Mouse (Mus musculus) lung, adult 2 months (tissue): ENCODE measurements around the gene Gm20696. TPM values are rescaled to one million over a fixed set of nuclear protein-coding genes. Genes with fewer than 3 reads are reported as not detected.

ENCODE experiments used
- DNase-seq: peaks from one replicate; pipeline ENCODE4 v3.0.0; 2022
- H3K4me1 ChIP-seq: fragments of 200-500 bp; 2 replicates; pipeline ENCODE4 v1.6.1; 2011; ENCODE audit warnings: low read length; ENCODE audit not compliant: control insufficient read depth, insufficient read depth
- H3K4me3 ChIP-seq: fragments of 200-500 bp; replicated peaks from 2 replicates; pipeline ENCODE3; 2011; ENCODE audit warnings: low read depth, mild to moderate bottlenecking, control low read depth, low read length; ENCODE audit errors: extremely low read depth
- CTCF ChIP-seq: fragments of 200-500 bp; IDR thresholded peaks from 2 replicates; pipeline ENCODE4 v1.5.1; 2011; ENCODE audit warnings: mild to moderate bottlenecking, low read length, control low read depth; ENCODE audit not compliant: insufficient read depth
- POLR2A ChIP-seq: fragments of 200-500 bp; IDR thresholded peaks from 2 replicates; pipeline ENCODE4 v1.6.1; 2011; ENCODE audit warnings: low read depth, mild to moderate bottlenecking, control low read depth, low read length, borderline replicate concordance; ENCODE audit errors: extremely low read depth
- WGBS: fragments of 180-500 bp; shearing (Covaris S2); methylation state at CpG from one replicate; pipeline ENCODE4 v1.1.7; 2018; 5-methylcytosine and 5-hydroxymethylcytosine counted together
- polyA plus RNA-seq: library from polyadenylated mRNA; depleted of rRNA; stranded (reverse); fragments of >200 nt; gene quantifications from 2 replicates; pipeline ENCODE4 v1.2.3, GENCODE M21; 2012

Gm20696 gene
- polyA plus RNA-seq, 1 experiment = 1.4 TPM

- DNase-seq = no peak
- H3K4me3 ChIP-seq = no peak overlapping the region
- H3K4me1 ChIP-seq = peaks cover 2% of the 10 kb centered on the region
- TF ChIP-seq POLR2A = no peak
- no peak for TF ChIP-seq CTCF
- WGBS = 63% methylated on average over 3 of the region's 3 CpGs
Observed at GRCm38 (mm10) chr6:99369156-99369555, 297.4 kb downstream of the Gm20696 start.

DNA sequence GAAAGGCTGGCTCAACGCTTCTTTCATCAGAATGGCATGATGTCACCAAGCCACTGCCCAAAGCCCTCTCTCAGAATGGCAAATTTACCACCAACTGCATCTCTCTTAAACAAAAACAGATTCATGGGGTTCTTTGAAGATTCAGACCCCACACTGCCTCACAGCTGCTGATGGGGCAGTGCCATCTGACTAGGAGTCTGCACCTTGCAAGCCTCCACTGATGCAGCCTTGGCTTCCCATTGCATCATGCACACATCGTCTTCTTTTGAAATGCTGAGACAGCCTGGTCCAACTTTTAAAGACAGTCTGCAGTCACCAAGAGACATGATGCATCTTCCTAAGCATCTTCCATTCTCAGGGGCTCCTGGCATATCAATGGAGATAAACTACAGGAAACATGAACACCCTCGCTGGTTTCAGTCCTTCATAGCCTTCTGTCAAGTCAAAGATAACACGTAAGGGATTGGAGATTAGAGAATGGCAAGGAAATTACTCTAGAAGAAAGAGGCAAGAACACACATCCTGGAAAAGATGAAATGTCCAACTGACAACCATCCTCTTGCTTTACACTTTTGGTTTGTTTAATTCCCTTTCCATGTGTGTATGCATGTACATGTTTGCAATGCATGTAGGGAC lies 298.4 kb downstream of the Gm20696 start:
- no peak overlapping the region for H3K4me3 ChIP-seq
- no peaks in the 10 kb centered on the region; the same call in 1 of the 2 replicates for H3K4me1 ChIP-seq
- 74% methylated on average over 4 of the region's 4 CpGs for WGBS
- no peak for DNase-seq
- TF ChIP-seq CTCF = no peak
- TF ChIP-seq POLR2A = no peak

DNA sequence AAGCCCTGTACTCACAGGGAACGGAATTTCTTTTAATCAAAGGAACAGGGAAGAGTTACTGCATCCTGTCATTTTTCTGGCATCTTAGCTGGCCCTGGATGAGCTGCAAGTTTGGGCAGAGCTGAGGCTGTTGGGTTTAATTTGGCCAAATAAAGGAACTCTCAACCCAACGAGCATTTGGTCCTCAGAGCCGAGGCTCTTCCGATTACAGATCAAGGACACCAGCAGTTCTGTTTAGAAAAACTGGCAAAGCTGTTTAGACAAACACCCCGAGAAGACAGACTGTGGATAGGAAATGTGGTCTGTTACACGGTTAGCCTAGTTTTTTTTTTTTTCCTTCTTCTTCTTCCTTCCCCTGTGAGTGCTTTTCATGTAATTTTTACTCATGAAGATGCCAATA lies 302.1 kb downstream of the Gm20696 start:
- Histone ChIP-seq H3K4me3 (no peak overlapping the region), H3K4me1 (peaks cover 8% of the 10 kb centered on the region)
- no peak for TF ChIP-seq POLR2A
- TF ChIP-seq CTCF = no peak
- DNase-seq = no peak
- WGBS = 21% methylated on average over 6 of the region's 6 CpGs

DNA sequence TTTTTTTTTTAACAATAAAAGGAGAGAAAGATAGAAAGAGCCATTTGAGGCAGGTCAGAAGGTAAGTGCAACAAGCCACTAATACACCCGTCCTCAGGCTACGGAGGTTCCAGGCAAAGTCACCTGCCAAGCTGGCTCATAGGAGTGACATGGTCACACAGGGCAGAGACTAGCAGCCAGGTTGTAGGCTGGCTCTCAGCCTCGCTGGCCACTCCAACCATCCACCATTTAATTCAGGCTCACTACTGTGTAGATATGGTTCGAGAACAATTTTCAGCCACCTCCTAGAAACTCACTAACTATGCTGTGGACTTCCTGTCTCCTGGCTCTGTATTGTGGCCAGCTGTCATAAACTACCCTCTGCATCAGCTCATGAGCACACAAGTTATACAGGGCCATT lies 306.0 kb downstream of the Gm20696 start:
- WGBS = 69% methylated on average over 4 of the region's 4 CpGs
- DNase-seq = no peak
- TF ChIP-seq CTCF = no peak
- no peak for TF ChIP-seq POLR2A
- Histone ChIP-seq H3K4me3 (no peak overlapping the region), H3K4me1 (peaks cover 18% of the 10 kb centered on the region)

GRCm38 (mm10) chr6:99359765-99360499 lies 306.7 kb downstream of the Gm20696 start:
- 35% methylated on average over 6 of the region's 6 CpGs for WGBS
- no peak for TF ChIP-seq POLR2A
- no peak for TF ChIP-seq CTCF
- no peak for DNase-seq

GRCm38 (mm10) chr6:99359036-99359698 lies 307.4 kb downstream of the Gm20696 start:
- no peak for DNase-seq
- peaks cover 18% of the 10 kb centered on the region for H3K4me1 ChIP-seq
- no peak for TF ChIP-seq CTCF
- no peak for TF ChIP-seq POLR2A
- no peak overlapping the region for H3K4me3 ChIP-seq
- 48% methylated on average over 9 of the region's 9 CpGs for WGBS

More at GRCm38 (mm10) chr6:99359765-99360499, 306.7 kb downstream of the Gm20696 start:
- H3K4me3 ChIP-seq = no peak overlapping the region
- peaks cover 18% of the 10 kb centered on the region for H3K4me1 ChIP-seq

- Histone ChIP-seq H3K4me3 (no peak overlapping the region), H3K4me1 (peaks cover 18% of the 10 kb centered on the region)
- DNase-seq = no peak
- WGBS = 85% methylated on average over 2 of the region's 2 CpGs
- TF ChIP-seq CTCF (no peak), POLR2A (no peak)
Observed at GRCm38 (mm10) chr6:99357931-99358330, 308.7 kb downstream of the Gm20696 start.

GRCm38 (mm10) chr6:99354338-99354737 lies 312.3 kb downstream of the Gm20696 start:
- 80% methylated on average over 2 of the region's 2 CpGs for WGBS
- no peak for TF ChIP-seq CTCF
- no peak for TF ChIP-seq POLR2A
- no peak for DNase-seq
- Histone ChIP-seq H3K4me1 (peaks cover 8% of the 10 kb centered on the region), H3K4me3 (no peak overlapping the region)

GRCm38 (mm10) chr6:99353441-99353840 lies 313.2 kb downstream of the Gm20696 start:
- Histone ChIP-seq H3K4me1 (no peaks in the 10 kb centered on the region), H3K4me3 (no peak overlapping the region)
- 61% methylated on average over 2 of the region's 2 CpGs for WGBS
- DNase-seq = no peak
- no peak for TF ChIP-seq POLR2A
- TF ChIP-seq CTCF = no peak
